Mouse (Mus musculus) midbrain, embryonic 16.5 days (tissue): ENCODE measurements at regions not wholly inside any gene's neighbourhood (a gene's known extent, or its start where the extent isn't known, plus 50 kb on each side); places are given as distances from the start of the nearest gene placed in this dataset.
A peak's percentile ranks its signal among the peaks of the same experiment; 100 is the strongest.

Experiments used
- ATAC-seq: fragments of 200-750 bp; cut with Nextera tagmentation; 2 replicates; pipeline ENCODE4 v1.8.0; 2017; ENCODE audit warnings: moderate TSS enrichment
- H3K27ac ChIP-seq: fragments of 300-500 bp; sonication (generic); 2 replicates; pipeline ENCODE4 v1.5.1; 2014; ENCODE audit warnings: mild to moderate bottlenecking, low read length, mixed read lengths
- H3K27me3 ChIP-seq: fragments of 300-500 bp; sonication (generic); 2 replicates; pipeline ENCODE4 v1.6.1; 2014; ENCODE audit warnings: low read depth, low read length, mixed read lengths; ENCODE audit not compliant: control insufficient read depth, insufficient read depth
- H3K36me3 ChIP-seq: fragments of 300-500 bp; sonication (generic); 2 replicates; pipeline ENCODE4 v1.6.1; 2014; ENCODE audit warnings: mild to moderate bottlenecking, low read length, moderate library complexity, mixed read lengths; ENCODE audit not compliant: control insufficient read depth, insufficient read depth
- H3K4me1 ChIP-seq: fragments of 300-500 bp; sonication (generic); 2 replicates; pipeline ENCODE4 v1.6.1; 2014; ENCODE audit warnings: mild to moderate bottlenecking, low read length, mixed read lengths; ENCODE audit not compliant: control insufficient read depth, insufficient read depth
- H3K4me2 ChIP-seq: fragments of 300-500 bp; sonication (generic); 2 replicates; pipeline ENCODE4 v1.6.1; 2014; ENCODE audit warnings: mild to moderate bottlenecking, low read length, mixed read lengths
- H3K4me3 ChIP-seq: fragments of 300-500 bp; sonication (generic); 2 replicates; pipeline ENCODE4 v1.5.1; 2014; ENCODE audit warnings: low read depth, mild to moderate bottlenecking, low read length, moderate library complexity, mixed read lengths
- H3K9ac ChIP-seq: fragments of 300-500 bp; sonication (generic); 2 replicates; pipeline ENCODE4 v1.6.1; 2014; ENCODE audit warnings: low read depth, low read length, mixed read lengths
- H3K9me3 ChIP-seq: fragments of 300-500 bp; sonication (generic); replicated peaks from 2 replicates; pipeline ENCODE4 v1.6.1; 2014; ENCODE audit warnings: mild to moderate bottlenecking, low read length, mixed read lengths; ENCODE audit not compliant: control insufficient read depth, poor library complexity, severe bottlenecking
- WGBS: fragments of 180-500 bp; shearing (Covaris S2); extraction: QIAGEN DNeasy Blood & Tissue Kit; methylation state at CpG from one replicate; pipeline ENCODE4 v1.1.7; 2014; 5-methylcytosine and 5-hydroxymethylcytosine counted together

GRCm38 (mm10) chr2:135577228-135577627 lies 81.6 kb upstream of the Plcb4 start:
- no peak for ATAC-seq
- 91% methylated on average over 5 of the region's 5 CpGs for WGBS

GRCm38 (mm10) chr2:135578135-135578534 lies 80.7 kb upstream of the Plcb4 start:
- Histone ChIP-seq H3K9ac (no peak overlapping the region), H3K4me1 (no peaks in the 10 kb centered on the region; the same call in 1 of the 2 replicates), H3K27me3 (no peaks in the 10 kb centered on the region), H3K27ac (no peak overlapping the region), H3K36me3 (no peaks in the 10 kb centered on the region), H3K4me3 (no peak overlapping the region), H3K9me3 (no peaks in the 10 kb centered on the region), H3K4me2 (no peak overlapping the region)
- WGBS, result 40% methylated on average over 5 of the region's 5 CpGs
- 0 out of 2 replicates have a peak, but pooled peaks have one; percentile 28 for ATAC-seq

More at GRCm38 (mm10) chr2:135577228-135577627, 81.6 kb upstream of the Plcb4 start:
- Histone ChIP-seq H3K4me2 (no peak overlapping the region), H3K27me3 (no peaks in the 10 kb centered on the region), H3K4me3 (no peak overlapping the region), H3K9me3 (no peaks in the 10 kb centered on the region), H3K4me1 (no peaks in the 10 kb centered on the region), H3K27ac (no peak overlapping the region), H3K9ac (no peak overlapping the region), H3K36me3 (no peaks in the 10 kb centered on the region)

- H3K4me2 ChIP-seq, result no peak overlapping the region
- WGBS, result 95% methylated on average over 6 of the region's 6 CpGs
- no peaks in the 10 kb centered on the region for H3K27me3 ChIP-seq
- no peaks in the 10 kb centered on the region; the same call in 1 of the 2 replicates for H3K4me1 ChIP-seq
- no peaks in the 10 kb centered on the region for H3K36me3 ChIP-seq
- no peak overlapping the region for H3K27ac ChIP-seq
- H3K9me3 ChIP-seq, result no peaks in the 10 kb centered on the region
- no peak overlapping the region for H3K9ac ChIP-seq
- ATAC-seq, result no peak
- no peak overlapping the region for H3K4me3 ChIP-seq
Observed at GRCm38 (mm10) chr2:135579514-135579913, 79.3 kb upstream of the Plcb4 start.

- no peak overlapping the region for H3K4me2 ChIP-seq
- WGBS, result 88% methylated on average over 4 of the region's 4 CpGs
- H3K27me3 ChIP-seq, result no peaks in the 10 kb centered on the region
- no peak overlapping the region for H3K27ac ChIP-seq
- no peak overlapping the region for H3K9ac ChIP-seq
- no peak for ATAC-seq
- no peaks in the 10 kb centered on the region for H3K36me3 ChIP-seq
- H3K4me1 ChIP-seq, result no peaks in the 10 kb centered on the region; the same call in 1 of the 2 replicates
- H3K9me3 ChIP-seq, result no peaks in the 10 kb centered on the region
- no peak overlapping the region for H3K4me3 ChIP-seq
Observed at GRCm38 (mm10) chr2:135580051-135580450, 78.8 kb upstream of the Plcb4 start.

GRCm38 (mm10) chr2:135582341-135582740 lies 76.5 kb upstream of the Plcb4 start:
- H3K27ac ChIP-seq, result no peak overlapping the region
- ATAC-seq, result peak; percentile 67
- no peak overlapping the region for H3K4me2 ChIP-seq
- H3K9me3 ChIP-seq, result no peaks in the 10 kb centered on the region
- no peaks in the 10 kb centered on the region for H3K27me3 ChIP-seq
- H3K9ac ChIP-seq, result no peak overlapping the region
- no peaks in the 10 kb centered on the region; the same call in 1 of the 2 replicates for H3K4me1 ChIP-seq
- 14% methylated on average over 8 of the region's 8 CpGs for WGBS
- no peak overlapping the region for H3K4me3 ChIP-seq
- no peaks in the 10 kb centered on the region for H3K36me3 ChIP-seq

GRCm38 (mm10) chr2:135606306-135606705 lies 52.5 kb upstream of the Plcb4 start:
- Histone ChIP-seq H3K4me1 (no peaks in the 10 kb centered on the region), H3K36me3 (no peaks in the 10 kb centered on the region), H3K27ac (no peak overlapping the region), H3K9me3 (no peaks in the 10 kb centered on the region), H3K9ac (no peak overlapping the region), H3K27me3 (no peaks in the 10 kb centered on the region), H3K4me2 (no peak overlapping the region), H3K4me3 (no peak overlapping the region)
- ATAC-seq, result no peak
